Mouse (Mus musculus) gastrocnemius, adult 8-10 months (tissue): ENCODE data around the gene Cd3e. TPM values are rescaled to one million over a fixed set of nuclear protein-coding genes. Genes with fewer than 3 reads are reported as not detected.
"Not testable (repeated sequence)": the region's sequence is repeated elsewhere in the genome, so short reads cannot be mapped to it uniquely, and the experiment has no call there.

Experiments used
- DNase-seq, 2 experiments: peaks; one replicate each; pipeline ENCODE4 v3.0.0; 2022; ENCODE audit warnings: low spot score in 2 of 2
- total RNA-seq, 4 experiments: library from RNA; stranded (reverse); gene quantifications; 2 replicates each; pipeline ENCODE4 v1.2.4; 2022

Gene Cd3e
- total RNA-seq, 4 experiments from 2014 or later: not detected

DNA sequence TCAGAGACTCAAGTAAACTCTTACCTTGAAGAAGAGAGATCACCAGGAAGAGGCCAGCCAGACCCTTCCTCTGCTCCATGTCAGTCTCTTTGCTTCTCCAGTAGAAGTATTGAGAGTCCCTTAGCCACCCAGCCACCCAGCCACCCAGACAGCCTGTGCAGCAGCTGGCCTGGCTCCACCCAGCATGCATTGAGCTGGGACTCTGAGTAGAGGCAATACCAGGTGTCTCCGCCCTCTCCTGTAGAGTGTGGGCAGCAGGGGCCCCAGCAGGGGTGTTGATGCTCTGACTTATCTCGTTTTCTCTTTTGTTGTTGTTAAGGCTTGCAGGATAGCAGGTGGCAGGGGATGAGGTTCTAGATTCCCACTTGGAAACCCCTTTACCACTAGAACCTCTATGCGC lies 29.2 kb downstream of the Cd3e start, which contains the start of gene Cd3g:
Gene Cd3g, minus strand, starts transcription at position 190 of the 400 bp plus-strand sequence.
- DNase-seq: no peak

DNA sequence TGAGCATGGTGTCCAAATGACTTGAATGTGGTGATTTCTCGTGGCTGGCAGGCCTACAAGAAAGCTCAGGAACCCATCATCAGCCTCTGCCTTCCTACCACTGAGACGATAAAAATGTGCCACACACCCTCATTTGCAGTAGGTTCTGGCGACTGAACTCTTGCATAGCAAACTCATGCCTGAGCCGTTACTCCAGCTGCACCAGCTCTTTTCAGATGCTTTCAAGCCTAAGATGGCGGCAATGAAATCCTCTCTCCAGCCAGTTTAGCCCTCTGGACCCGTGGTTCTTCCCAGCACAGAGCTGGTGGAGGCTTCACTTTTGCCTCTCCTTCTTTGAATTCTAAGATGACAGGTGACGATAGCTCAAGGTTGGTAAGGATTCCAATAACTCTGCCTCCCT lies 29.6 kb downstream of the Cd3e start:
- DNase-seq: no peak

DNA sequence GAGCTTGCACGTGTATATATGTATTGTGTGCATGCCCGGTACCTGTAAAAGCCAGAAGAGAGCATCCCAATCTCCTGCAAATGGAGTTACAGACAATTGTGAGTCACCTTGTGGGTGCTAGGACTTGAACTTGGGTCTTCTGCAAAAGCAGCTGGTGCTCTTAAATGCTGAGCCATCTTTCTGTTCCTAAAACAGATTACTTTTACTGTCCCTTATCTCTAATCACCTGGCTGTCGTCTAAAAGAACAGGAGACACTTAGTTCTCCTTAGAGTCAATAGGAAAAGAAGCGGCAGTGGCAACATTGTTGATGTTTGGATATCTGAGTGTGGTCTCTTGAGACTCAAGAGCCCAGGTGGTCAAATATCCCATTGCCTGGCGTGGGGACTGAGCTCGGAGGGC lies 31.6 kb downstream of the Cd3e start:
- DNase-seq: no peak

DNA sequence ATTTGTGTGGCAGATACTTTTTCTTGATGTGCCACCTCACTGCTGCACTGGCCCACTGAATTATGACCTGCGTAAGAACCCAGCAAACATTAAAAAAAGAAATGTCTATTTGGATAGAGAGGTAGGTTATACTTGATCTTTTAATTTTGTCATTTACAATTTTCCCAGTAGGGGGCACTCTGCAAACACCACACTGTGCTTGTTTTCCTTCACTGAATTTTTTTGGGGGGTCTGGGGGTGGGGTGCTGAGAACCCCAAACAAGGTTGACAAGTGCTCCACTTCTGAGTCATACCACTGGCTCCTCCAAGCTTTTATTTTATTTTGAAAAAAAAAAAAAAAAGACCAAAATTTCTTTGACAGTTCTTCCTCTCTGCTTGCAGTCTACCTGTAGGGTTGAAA lies 40.0 kb downstream of the Cd3e start:
- DNase-seq: no peak

DNA sequence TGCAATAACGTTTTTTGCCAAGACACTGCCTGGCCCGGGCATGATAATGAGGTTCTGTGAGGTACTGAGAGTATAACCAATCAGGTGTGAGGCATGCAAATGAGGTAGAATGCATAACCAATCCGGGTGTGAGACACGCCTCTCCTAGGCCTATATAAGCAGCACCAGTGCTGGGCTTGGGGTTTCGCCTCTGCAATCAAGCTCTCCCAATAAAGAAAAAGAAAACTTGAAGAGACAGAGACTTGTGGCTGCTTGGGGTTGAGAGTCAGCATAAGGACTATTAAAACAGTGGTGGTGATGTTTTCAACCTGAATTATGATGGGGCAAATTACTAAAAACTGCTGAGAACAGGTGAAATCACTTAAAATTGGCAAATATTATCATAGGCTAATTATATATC lies 41.7 kb downstream of the Cd3e start:
- not testable (repeated sequence) for DNase-seq

DNA sequence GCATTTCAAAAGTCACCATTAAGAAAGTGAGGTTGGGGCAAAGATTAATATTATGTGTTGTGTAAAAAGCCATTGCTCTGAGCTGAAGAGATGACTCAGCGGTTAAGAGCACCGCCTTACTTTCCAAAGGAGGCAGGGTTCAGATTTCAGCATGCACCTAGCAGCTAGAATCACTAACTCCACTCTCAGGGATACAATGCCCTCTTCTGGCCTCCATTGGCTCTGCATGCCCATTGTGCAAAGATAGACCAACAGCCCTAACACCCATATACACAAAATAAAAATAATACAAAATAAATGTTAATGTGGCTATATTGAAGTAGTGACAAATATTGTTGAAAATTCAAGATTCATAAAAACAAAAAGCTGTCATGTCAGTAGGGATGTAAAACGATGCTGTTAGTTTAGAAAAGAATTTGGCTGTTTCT lies 42.6 kb downstream of the Cd3e start:
- DNase-seq: peak; percentile 79 to 82

DNA sequence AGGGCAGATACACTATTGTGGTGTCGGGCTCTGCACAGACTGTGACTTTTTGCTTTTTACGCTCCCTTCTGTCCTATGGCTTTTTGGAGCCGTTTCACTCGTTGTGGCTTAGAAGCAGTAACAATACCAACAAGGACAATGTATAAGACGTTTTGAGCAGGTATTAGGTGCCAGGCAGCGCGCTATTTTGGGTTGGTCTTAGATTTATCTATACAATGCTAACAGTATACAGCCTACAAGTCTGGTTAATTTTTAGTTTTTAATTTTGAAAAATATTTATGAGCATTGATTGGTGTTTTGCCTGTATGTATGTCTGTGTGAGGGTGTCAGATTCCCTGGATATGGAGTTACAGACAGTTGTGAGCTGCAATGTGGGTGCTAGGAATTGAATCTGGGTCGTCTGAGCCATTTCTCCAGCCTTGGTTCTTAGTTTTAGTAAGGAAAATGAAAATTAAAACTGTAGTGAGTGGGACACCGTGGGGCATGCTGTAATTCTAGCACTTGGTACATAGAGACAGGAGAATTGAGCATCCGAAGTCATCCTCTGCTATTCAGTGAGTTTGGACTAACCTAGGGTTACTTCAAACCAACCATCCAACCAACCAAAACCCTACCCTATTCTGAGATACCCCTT lies 43.5 kb downstream of the Cd3e start:
- no peak for DNase-seq

DNA sequence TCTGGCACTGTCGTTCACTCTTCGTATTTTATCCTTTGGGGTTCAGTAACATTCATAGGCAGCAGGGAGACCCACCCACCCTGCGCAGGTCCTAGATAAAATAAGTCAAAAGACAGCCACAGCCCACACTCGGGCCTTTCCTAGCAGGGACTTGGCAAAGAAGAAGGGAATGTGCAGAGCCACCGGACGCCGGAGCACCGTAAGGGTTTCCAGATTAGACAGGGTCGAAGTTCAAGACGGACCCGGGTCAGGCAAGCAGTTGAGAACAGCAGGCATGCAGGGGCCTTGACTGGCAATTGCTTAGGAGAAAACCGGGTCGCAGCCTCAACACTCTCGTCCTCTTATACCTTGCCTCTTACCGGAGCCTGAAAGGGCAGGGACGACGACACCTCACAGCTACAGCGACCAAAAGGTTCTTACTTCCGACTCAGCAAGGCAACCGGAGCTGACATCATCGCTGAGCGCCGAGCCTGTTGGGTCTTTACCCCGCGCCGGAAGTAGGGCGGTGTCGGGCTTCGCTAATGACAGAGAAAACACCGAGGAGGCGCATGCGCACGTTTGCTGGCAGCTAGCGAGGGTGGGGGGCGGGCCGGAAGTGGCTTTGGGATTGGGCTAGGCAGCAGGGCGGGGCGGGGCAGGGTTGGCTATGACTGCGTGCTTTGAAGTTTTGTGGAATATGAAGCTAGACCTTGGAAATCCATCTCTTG lies 44.1 kb downstream of the Cd3e start, which contains the start of gene Ube4a:
Gene Ube4a, minus strand, starts transcription at position 475 of the 707 bp plus-strand sequence.
- peak; percentile 96 to 97 for DNase-seq

DNA sequence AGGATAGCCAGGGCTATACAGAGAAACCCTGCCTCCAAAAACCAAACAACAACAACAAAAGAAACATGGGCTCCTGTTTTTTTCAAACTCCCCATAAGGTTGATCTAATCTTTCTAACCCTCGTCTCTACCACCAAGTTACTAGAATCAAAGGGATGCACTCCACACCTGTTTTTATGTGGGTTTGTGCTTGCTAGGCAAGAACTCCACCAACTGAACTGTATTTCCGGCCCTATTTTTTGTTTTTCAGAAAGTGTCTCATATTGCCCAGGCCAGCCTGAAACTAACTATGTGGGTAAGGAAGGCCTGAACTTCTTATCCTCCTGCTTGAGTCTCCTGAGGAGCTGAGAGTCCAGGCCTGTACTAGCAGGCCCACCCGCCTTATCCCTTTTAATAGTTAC lies 55.0 kb downstream of the Cd3e start:
- DNase-seq: no peak

Other genes with a start within 250 kb of the Cd3e start
- gene Arcn1, start 241.8 kb downstream of the Cd3e start, total RNA-seq: 10 to 100 TPM; 73.3 to 85.5 (median 80.4) TPM
- gene Ift46, start 241.7 kb downstream of the Cd3e start, total RNA-seq: 10 to 100 TPM; 18.0 to 33.4 (median 22.4) TPM
- gene Tmem25, start 210.3 kb downstream of the Cd3e start, total RNA-seq: 1 to 10 TPM; 4.3 to 7.7 (median 5.8) TPM
- gene Ttc36, start 206.6 kb downstream of the Cd3e start, total RNA-seq: under 1 TPM in 2 of 4 experiments, not detected in 2; 0.92 to 0.96 TPM
- 10 to 100 TPM; 14.0 to 22.4 (median 18.0) TPM for gene Kmt2a, start 128.3 kb downstream of the Cd3e start, total RNA-seq
- 100 to 1,000 TPM; 642 to 789 (median 713) TPM for gene Atp5l, start 88.9 kb downstream of the Cd3e start, total RNA-seq
- 10 to 100 TPM; 37.3 to 48.3 (median 41.4) TPM for gene Ube4a, start 44.0 kb downstream of the Cd3e start, total RNA-seq
- gene Cd3g, start 29.2 kb downstream of the Cd3e start, total RNA-seq: not detected
- gene Cd3d, start 27.8 kb downstream of the Cd3e start, total RNA-seq: not detected
- gene Mpzl2, start 30.2 kb upstream of the Cd3e start, total RNA-seq: under 1 TPM; 0.17 to 0.51 (median 0.20) TPM
- 1 to 10 TPM; 1.1 to 2.5 (median 1.8) TPM for gene Mpzl3, start 45.6 kb upstream of the Cd3e start, total RNA-seq
- under 1 TPM; 0.12 to 0.81 (median 0.24) TPM for gene Jaml, start 69.6 kb upstream of the Cd3e start, total RNA-seq
- gene Scn2b, start 108.2 kb upstream of the Cd3e start, total RNA-seq: 1 to 10 TPM; 1.5 to 2.1 (median 1.6) TPM
- 100 to 1,000 TPM; 209 to 275 (median 247) TPM for gene Scn4b, start 128.8 kb upstream of the Cd3e start, total RNA-seq
- 1 to 10 TPM in 3 of 4 experiments, under 1 TPM in 1; 0.78 to 1.9 (median 1.4) TPM for gene BC049352, start 172.4 kb upstream of the Cd3e start, total RNA-seq
- gene Tmprss4, start 194.5 kb upstream of the Cd3e start, total RNA-seq: not detected